Mouse (Mus musculus) embryonic fibroblast, embryonic 13.5 days (primary cell): ENCODE results near the gene Pacsin1. TPM values are rescaled to one million over a fixed set of nuclear protein-coding genes. Genes with fewer than 3 reads are reported as not detected.

Experiments
- H3K27ac ChIP-seq: 2 replicates; pipeline ENCODE4 v1.5.1; 2012; ENCODE audit warnings: low read length, control low read depth, inconsistent platforms; ENCODE audit not compliant: insufficient read depth
- H3K4me1 ChIP-seq: 2 replicates; pipeline ENCODE4 v1.6.1; 2011; ENCODE audit warnings: low read length; ENCODE audit not compliant: control insufficient read depth, insufficient read depth
- H3K4me3 ChIP-seq: 2 replicates; pipeline ENCODE4 v1.5.1; 2011; ENCODE audit warnings: mild to moderate bottlenecking, control low read depth, low read length; ENCODE audit not compliant: insufficient read depth
- CTCF ChIP-seq: IDR thresholded peaks from 2 replicates; pipeline ENCODE4 v1.5.1; 2011; ENCODE audit warnings: mild to moderate bottlenecking, control low read depth, low read length, moderate library complexity, borderline replicate concordance; ENCODE audit not compliant: insufficient read depth
- POLR2A ChIP-seq: IDR thresholded peaks from 2 replicates; pipeline ENCODE4 v1.6.1; 2011; ENCODE audit warnings: low read depth, mild to moderate bottlenecking, control low read depth, low read length, moderate library complexity
- polyA plus RNA-seq: library from polyadenylated mRNA; stranded (reverse); fragments of >200 nt; gene quantifications from 2 replicates; pipeline ENCODE4 v1.2.4, GENCODE M21; 2011; ENCODE audit warnings: low read depth; ENCODE audit not compliant: missing spikeins, insufficient read length

The Pacsin1 gene
- polyA plus RNA-seq, 1 experiment = not detected

DNA sequence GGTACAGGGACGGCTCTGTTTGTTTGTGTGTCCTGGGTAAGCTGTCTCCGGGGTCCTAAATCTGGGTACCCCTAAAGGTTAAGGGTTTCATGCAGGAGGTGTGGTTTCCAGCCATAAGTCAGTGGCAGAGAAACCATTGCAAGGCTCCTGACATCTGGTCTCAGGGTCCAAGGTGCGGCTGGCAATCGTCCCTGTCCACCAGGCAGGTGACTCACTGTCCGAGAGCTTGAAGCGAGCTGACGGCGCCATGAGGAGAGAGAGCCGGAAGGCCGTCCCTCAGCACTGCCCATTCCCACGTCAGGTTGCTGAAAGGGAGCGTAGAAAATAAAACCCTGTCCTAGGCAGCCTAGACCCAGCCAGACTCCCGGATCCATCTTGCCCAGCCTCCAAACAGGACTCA is 4.7 kb upstream of the Pacsin1 start:
- no peak overlapping the region for H3K4me3 ChIP-seq
- TF ChIP-seq POLR2A (no peak), CTCF (no peak)
- no peaks in the 10 kb centered on the region for H3K4me1 ChIP-seq
- H3K27ac ChIP-seq = no peak overlapping the region

DNA sequence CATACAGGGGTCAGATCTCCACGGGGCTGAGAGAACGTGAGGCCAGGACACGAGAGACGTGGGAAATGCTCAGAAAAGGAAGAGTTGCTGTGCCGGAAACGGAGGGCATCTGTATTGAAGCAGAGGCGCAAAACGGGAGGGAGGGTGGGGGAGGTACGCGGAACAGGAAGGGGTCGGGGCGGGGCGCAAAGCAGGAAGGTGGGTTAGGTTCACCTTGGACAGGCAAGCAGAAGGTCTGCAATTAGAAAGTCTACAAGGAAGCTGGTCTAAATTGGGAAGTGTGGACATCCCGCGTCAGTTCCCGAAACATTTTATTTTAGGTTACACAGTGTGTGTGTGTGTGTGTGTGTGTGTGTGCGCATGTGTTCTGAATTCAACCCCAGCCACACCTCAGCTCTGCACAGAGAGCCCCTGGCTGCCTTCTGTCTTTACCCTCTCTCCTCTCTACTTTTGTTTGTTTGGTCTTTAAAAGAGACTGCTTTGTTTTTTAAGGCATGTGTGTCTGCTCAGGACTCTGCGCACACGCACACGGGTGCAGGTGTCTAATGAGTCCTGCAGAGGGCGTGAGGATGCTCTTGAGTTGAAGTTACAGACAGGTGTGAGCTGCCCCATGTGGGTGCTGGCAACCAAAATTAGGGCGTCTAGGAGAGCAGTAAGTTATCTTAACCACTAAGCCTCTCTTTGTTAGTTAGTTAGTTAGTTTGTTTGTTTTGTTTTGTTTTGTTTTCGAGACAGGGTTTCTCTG is 3.1 kb upstream of the Pacsin1 start:
- TF ChIP-seq POLR2A (no peak), CTCF (no peak)
- no peak overlapping the region for H3K4me3 ChIP-seq
- no peaks in the 10 kb centered on the region for H3K4me1 ChIP-seq
- H3K27ac ChIP-seq = no peak overlapping the region

DNA sequence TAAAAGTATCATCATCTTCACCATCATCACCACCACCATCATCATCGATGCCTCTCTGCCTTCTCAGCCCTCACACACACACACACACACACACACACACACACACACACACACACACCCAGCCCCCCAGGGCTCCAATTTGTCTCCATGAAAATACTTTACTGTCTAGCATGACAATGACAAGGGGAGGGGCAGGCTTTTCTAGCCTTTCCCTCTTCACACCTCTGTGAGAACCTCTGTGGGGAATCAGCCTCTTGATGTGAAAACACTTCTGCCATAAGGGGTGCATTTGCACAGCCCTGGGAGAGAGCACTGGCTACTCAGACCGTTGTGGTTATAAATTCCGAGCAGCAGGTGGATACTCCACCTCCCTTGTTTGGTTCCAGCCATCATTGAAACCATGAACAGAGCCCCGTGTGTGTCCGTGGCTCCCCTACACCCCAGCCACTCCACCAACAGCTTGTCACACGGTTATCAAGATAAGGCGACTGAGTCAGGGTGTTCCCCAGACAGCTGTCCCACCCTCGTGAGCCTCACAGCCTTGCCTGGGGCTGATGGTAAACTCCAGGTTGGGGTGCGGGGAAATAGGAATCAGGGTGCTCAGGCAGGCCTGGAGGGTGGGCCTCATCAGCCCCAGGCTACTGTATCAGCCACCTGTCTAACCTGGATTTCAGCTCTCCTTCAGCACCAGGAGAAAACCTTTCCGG is 1.9 kb upstream of the Pacsin1 start:
- H3K27ac ChIP-seq = no peak overlapping the region
- H3K4me1 ChIP-seq = no peaks in the 10 kb centered on the region
- no peak for TF ChIP-seq POLR2A
- H3K4me3 ChIP-seq = no peak overlapping the region

DNA sequence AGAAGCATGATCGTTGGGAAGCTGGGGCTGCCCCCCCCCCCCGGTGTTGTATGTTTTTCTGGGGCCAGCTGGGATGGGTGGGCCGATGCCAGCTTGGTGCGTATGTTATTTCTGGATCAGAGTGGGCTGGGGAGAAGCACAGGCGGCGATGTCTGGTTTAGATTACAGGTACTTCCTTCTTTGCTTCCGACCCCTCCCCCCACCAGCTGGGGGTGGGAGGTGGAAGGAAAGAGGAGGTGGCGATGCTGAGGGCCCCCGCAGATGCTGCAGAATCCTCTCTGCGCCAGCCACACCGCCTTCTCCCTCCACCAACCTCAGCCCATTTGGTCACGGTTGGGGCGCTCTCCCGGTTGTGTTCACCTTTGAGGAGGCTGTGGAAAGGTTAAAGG is 696 bp downstream of the Pacsin1 start:
- Histone ChIP-seq H3K27ac (no peak overlapping the region), H3K4me3 (no peak overlapping the region), H3K4me1 (no peaks in the 10 kb centered on the region)
- TF ChIP-seq POLR2A = no peak
- no peak for TF ChIP-seq CTCF

DNA sequence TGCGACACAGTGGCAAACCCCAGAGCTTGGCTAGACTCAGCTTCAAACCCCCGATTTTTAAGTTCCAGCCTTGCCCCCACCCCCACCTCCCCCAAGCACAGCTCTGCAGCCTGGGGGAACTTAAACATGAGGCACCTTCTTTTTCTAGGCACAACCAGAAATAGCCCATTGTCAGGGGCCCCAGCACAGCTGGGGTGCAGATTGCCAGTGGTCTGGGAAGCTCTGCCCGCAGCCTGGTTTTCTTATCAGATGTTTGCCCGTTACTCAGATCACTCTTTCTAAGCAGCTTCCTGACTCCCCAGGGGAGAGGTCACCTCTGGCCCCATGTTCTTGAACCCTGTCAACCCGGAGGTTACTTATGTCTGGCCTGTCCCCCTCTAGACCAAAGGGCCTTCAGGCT is 1.1 kb downstream of the Pacsin1 start:
- TF ChIP-seq CTCF = no peak
- Histone ChIP-seq H3K27ac (no peak overlapping the region), H3K4me3 (no peak overlapping the region), H3K4me1 (no peaks in the 10 kb centered on the region)

DNA sequence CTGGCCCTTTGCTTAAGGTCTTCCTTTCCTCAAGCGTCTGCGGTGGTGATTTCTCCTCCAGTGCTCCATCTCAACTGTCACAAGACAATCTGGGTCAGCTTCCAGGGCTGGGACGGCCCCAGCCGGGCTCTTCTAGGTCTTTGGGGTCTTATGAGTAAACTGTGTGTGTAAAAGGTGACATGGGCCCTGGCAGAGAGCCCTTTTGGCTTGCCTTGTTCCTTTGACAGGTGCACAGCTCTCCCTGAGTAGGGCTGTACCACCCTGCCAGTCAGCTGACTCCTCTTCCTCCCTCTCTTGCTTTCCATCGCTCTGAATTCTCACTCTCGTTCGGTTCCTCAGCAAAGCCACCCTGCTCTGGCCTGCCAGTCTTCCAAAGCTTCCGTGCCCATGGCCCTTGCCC is 1.8 kb downstream of the Pacsin1 start:
- Histone ChIP-seq H3K4me3 (no peak overlapping the region), H3K27ac (no peak overlapping the region), H3K4me1 (no peaks in the 10 kb centered on the region)
- no peak for TF ChIP-seq POLR2A
- TF ChIP-seq CTCF = no peak

DNA sequence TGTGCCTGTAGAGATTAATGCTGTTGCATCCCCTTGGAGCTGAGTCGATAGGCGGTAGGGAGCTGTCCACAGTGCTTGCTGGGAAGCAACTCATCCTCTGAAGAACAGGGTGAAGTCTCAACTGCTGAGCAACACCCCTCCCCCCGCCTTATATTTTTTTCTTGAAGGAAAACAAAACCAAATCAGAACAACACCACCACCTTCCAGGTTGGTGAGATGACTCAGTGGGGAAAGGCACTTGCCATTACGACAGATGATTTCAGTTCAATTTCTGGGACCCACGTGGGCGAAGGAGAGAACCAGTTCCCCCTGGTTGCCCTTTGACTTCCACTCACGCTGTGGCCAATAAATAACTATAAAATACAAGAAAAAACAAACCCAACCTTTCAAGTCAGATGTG is 3.5 kb downstream of the Pacsin1 start:
- no peak for TF ChIP-seq CTCF
- TF ChIP-seq POLR2A = no peak
- H3K4me3 ChIP-seq = no peak overlapping the region
- no peak overlapping the region for H3K27ac ChIP-seq
- no peaks in the 10 kb centered on the region for H3K4me1 ChIP-seq

DNA sequence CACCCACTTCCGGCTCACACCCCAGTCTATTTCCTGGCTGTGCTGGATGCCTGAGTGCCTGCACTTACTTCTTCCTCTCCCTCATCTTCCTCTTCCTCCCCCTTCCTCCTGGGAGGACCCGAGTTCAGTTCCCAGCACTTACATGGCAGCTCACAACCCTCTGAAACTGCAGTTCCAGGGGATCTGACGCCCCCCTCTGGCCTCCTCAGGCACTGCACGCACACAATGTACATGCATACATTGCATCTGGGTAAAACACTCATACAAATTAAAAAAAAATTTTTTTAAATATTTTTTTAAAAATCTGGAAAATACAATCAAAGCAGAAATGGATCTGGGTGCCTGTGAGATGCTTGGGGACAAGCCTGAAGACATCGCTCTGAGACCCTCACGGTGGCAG is 16.4 kb downstream of the Pacsin1 start:
- no peak overlapping the region for H3K4me3 ChIP-seq
- TF ChIP-seq POLR2A = no peak
- TF ChIP-seq CTCF = no peak
- H3K27ac ChIP-seq = no peak overlapping the region
- H3K4me1 ChIP-seq = no peaks in the 10 kb centered on the region

DNA sequence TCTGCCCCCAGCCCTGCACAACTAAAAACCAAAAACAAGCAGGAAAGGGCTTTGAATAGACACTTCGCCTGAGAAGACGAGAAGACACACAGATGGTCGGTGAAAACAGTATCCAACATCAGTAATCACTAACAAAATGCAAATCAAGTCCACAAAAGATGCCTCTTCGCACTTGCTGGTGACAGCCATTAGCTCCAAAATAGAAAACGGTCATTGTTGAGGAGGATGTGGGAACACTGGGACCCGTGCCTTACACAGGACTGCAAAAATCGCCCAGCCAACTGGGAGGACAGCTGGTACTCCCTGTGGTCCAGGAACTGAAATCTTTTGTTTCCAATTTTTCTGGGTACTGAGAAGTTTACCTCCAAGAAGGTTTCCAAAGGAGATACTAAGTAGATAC is 18.6 kb downstream of the Pacsin1 start:
- no peak for TF ChIP-seq CTCF
- TF ChIP-seq POLR2A = no peak
- Histone ChIP-seq H3K4me3 (no peak overlapping the region), H3K27ac (no peak overlapping the region), H3K4me1 (no peaks in the 10 kb centered on the region)

DNA sequence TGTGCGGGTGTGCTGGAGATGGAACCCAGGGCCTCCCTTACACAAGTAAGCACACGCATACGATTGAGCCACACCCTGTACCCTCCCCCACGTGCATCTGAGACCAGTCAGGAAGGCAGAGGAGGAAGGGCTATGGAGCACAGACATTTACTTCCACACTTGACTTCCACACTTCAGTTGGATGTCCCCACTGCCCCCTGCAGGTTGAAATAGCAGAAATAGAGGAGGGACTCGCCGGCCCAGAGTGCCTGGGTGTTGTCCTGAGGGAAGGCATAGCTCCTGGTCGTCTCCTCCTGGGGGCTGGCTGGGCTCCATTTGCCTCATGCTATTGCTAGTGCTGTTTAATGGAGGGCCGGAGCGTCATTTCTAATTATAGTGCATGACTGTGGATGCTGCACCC is 20.1 kb downstream of the Pacsin1 start:
- Histone ChIP-seq H3K27ac (no peak overlapping the region), H3K4me3 (no peak overlapping the region), H3K4me1 (no peaks in the 10 kb centered on the region)
- TF ChIP-seq POLR2A (no peak), CTCF (no peak)
